Mouse (Mus musculus): Measurements from ENCODE around the gene Sacs. TPM values are rescaled to one million over a fixed set of nuclear protein-coding genes. Genes with fewer than 3 reads are reported as not detected.
"Not testable (repeated sequence)": the region's sequence is repeated elsewhere in the genome, so short reads cannot be mapped to it uniquely, and the experiment has no call there.

Gene Sacs
- total RNA-seq, 1 experiment from 2014 or later, result 29.0 TPM

DNA sequence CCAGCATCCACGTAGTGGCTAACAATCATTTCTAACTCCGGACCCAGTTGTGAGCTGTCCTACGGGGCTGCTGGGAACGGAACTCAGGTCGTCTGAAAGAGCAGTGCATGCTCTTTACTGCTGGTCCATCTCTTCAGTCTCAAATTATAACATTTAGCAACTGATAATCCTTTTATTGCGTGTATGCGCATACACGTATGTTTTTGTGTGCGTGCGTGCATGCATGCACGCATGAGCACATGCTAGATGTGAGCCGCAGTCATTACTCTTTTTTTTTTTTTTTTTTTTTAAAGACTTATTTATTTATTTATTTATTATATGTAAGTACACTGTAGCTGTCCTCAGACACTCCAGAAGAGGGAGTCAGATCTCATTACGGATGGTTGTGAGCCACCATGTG, 12.2 kb downstream of the Sacs start:
- ATAC-seq (replicated peaks in 1 of 2; ENCODE audit: insufficient read depth in 1 of 2, low FRiP score in 2 of 2, low TSS enrichment in 1 of 2, low read depth in 1 of 2, poor library complexity in 2 of 2, severe bottlenecking in 2 of 2), result not testable (repeated sequence)

DNA sequence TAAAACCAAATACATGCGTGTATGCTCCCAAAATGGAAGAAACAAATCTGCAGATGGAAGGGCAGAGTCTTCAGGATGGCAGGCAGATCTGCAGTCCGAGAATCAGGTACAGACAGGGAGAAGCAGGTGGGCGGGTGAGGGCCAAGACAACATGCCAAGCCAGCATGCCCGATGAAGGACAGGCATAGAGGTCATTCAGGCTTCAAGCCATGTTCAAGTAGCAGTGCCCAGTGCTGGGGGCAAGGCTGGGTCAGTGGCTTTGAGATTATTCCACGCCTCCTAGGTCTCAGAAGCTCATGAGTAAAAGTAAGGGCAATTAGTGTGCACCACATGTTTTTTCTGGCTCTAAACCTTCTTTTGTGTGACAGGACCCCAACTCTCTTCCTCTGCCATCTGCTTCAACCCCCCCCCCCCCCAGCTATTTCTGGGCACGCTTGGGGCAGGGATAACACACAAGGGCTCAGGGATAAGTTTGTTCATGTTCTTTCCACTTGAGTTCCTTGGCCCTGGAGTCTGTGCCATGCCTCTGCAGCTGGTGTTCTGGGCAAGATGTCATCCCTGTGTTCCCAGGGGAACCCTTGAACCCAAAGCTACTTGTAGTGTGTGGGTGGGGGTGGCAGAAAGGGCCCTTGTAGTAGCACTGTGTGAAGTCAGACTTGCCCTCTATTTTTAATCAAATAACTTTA, 16.8 kb downstream of the Sacs start:
- no peak for ATAC-seq (replicated peaks in 1 of 2; ENCODE audit: insufficient read depth in 1 of 2, low FRiP score in 2 of 2, low TSS enrichment in 1 of 2, low read depth in 1 of 2, poor library complexity in 2 of 2, severe bottlenecking in 2 of 2)

DNA sequence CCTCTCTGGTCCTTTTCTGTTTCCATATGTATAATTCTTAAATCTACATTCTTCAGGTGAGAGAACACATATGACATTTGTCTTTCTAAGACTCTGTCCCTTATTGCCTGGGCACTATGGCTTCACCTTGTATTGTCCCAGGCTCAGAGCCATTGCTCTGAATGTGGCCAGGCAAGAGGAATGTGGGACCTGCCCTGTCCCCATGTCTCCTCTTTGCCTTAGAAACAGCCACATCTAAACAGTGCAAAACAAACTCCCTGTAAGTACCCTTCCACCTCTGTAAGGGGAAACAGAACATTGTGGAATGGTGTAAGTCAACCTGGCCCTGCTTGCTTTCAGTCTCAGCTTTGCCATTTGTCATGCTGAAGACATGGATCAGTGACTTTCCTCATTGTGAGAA, 17.4 kb downstream of the Sacs start:
- ATAC-seq (replicated peaks in 1 of 2; ENCODE audit: insufficient read depth in 1 of 2, low FRiP score in 2 of 2, low TSS enrichment in 1 of 2, low read depth in 1 of 2, poor library complexity in 2 of 2, severe bottlenecking in 2 of 2), result no peak

DNA sequence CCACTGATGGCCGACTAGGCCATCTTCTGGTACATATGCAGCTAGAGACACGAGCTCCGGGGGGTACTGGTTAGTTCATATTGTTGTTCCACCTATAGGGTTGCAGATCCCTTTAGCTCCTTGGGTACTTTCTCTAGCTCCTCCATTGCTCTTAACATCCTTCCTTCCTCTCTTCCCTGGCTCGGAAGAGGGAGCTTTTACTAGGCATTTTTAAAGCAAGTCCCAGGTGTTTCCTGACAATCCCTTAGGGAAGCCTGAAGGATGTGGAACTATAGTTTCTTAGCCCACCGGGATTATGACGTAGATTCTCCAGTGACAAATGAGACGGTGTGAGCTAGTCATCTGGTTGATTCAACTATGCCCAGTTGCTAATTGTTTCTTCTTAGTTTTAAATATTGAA, 19.2 kb downstream of the Sacs start:
- not testable (repeated sequence) for ATAC-seq (replicated peaks in 1 of 2; ENCODE audit: insufficient read depth in 1 of 2, low FRiP score in 2 of 2, low TSS enrichment in 1 of 2, low read depth in 1 of 2, poor library complexity in 2 of 2, severe bottlenecking in 2 of 2)

DNA sequence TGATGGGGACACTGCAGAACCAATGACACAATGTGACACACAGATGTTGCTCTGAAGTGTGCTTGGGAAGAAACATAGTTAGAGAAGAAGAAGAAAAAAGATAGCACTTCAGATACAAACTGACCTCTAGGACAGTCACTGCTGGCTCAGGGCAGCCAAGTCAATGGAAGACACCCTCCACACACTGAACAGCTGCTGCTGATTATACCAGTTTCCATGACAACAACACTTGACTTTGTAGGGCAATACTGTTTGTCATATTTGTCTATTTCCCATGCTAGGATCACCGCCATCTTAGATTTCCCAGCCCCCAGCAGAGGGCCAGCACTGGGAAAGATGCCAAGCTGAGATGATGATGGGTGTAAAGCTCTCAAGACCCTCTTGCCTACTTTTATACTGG, 22.7 kb downstream of the Sacs start:
- no peak for ATAC-seq (replicated peaks in 1 of 2; ENCODE audit: insufficient read depth in 1 of 2, low FRiP score in 2 of 2, low TSS enrichment in 1 of 2, low read depth in 1 of 2, poor library complexity in 2 of 2, severe bottlenecking in 2 of 2)

DNA sequence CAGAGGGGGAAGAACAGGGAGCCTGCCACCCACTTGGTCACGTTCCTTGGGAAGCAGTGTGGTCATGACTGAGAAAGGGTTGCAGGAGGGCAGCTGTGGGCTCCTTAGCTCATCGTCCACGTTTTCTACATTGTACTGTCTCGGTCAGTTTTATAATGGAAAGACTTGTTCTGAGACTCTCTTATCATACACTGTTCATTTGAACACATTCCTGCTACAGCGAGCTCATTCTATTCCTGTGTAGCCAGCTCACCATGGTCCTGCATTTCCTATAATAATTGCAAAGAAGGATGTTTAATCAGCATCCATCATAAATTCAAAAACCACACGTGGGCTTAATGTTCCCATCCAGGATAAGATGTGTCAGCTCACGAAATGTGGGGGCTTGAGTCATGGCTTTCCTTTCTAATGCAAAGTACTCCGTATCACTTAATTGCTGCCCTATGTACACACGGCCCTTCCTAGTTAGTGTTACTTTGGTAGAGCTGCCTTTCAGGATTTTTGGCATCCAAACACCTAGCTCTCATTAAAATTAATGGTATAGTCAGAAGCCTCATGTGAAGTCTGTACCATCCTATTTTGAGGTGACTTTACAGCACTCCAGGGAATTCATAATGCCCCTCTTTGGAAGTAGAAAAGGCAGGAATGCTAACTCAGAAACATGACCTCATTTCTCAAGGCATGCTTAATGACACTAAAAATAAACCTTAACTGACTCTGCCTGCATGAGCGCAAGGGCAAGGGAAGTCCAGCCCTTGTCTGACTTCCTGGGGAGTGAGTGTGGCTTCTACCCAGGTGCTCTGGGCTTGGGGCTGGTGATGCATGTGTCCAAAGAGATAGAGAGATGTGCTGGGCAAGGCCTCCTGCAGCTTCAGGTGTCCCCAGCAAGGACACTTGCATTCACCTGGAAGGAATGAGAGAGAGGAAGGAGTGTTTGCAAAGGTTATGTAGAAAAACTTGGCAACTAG, 23.4 kb downstream of the Sacs start:
- ATAC-seq (replicated peaks in 1 of 2; ENCODE audit: insufficient read depth in 1 of 2, low FRiP score in 2 of 2, low TSS enrichment in 1 of 2, low read depth in 1 of 2, poor library complexity in 2 of 2, severe bottlenecking in 2 of 2), result no peak; a peak in 1 of 4 replicates

DNA sequence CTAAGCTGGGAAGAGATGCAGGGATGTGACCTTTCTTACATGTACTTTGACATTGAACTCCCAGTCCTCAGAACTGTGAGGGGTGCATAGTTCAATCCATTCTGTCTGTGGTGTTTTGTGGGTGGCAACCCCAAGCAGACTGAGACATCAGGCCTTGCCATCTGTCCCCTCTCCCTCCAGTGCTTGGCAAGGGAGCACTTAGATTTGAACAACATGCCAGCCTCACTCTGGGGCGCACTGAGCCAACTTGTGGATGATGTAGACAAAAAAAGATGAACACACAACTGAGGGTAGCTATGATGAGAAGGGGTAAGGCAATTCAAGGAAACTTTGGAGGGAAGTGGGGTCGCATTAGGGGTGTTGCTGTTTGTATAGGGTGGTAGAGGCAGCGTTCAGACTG, 26.2 kb downstream of the Sacs start:
- no peak for ATAC-seq (replicated peaks in 1 of 2; ENCODE audit: insufficient read depth in 1 of 2, low FRiP score in 2 of 2, low TSS enrichment in 1 of 2, low read depth in 1 of 2, poor library complexity in 2 of 2, severe bottlenecking in 2 of 2)

DNA sequence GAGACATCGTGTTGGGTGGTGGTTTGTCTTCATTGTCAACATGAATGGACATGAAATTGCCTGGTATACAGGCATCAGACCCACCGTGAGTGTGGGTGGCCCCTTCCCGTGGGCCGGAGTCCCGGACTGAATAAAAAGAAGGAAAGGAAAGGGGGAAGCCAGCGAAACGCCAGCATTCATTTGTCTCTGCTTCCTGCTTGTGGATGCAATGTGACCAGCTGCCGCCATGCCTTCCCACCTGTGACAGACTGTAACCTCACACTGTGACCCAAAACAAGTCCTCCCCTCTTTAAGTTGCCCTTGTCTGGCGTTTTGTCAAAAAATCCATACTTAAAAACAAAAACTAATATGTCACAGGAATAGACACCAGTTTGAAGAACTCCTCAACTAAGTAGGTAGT, 27.7 kb downstream of the Sacs start:
- ATAC-seq (replicated peaks in 1 of 2; ENCODE audit: insufficient read depth in 1 of 2, low FRiP score in 2 of 2, low TSS enrichment in 1 of 2, low read depth in 1 of 2, poor library complexity in 2 of 2, severe bottlenecking in 2 of 2), result no peak

DNA sequence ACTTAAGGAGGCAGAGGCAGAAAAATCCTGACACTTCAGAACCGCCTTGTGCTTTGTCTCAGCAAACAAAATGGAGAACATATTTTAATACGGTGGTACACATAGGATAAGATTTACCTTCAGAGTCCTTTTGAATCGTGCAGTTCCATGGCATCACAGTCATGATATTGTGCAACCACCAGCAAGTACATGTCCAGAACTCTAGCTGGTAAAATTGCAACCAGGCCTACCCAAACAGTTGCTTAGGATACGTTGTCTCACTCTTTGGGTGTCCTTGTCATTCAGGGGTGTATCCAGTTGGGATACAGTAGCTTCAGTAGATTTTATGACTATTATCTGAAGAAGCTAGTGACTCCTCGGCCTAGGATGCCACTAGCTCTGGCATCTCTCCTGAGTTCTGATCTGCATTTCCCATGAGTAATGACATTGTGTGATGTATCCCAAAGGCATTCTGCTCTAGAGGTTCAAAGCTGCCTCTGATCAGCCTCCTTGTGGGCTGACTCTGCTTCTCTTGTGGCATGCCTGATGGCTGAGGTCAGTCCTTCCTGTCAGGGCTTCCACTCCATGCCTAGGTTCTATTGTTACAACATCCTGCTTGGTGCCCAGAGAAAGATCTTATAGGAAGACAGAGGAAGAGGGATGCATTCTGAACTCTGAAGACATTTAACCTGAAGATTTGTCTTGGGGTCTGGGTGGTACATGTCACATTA, 33.2 kb downstream of the Sacs start:
- no peak for ATAC-seq (replicated peaks in 1 of 2; ENCODE audit: insufficient read depth in 1 of 2, low FRiP score in 2 of 2, low TSS enrichment in 1 of 2, low read depth in 1 of 2, poor library complexity in 2 of 2, severe bottlenecking in 2 of 2)

DNA sequence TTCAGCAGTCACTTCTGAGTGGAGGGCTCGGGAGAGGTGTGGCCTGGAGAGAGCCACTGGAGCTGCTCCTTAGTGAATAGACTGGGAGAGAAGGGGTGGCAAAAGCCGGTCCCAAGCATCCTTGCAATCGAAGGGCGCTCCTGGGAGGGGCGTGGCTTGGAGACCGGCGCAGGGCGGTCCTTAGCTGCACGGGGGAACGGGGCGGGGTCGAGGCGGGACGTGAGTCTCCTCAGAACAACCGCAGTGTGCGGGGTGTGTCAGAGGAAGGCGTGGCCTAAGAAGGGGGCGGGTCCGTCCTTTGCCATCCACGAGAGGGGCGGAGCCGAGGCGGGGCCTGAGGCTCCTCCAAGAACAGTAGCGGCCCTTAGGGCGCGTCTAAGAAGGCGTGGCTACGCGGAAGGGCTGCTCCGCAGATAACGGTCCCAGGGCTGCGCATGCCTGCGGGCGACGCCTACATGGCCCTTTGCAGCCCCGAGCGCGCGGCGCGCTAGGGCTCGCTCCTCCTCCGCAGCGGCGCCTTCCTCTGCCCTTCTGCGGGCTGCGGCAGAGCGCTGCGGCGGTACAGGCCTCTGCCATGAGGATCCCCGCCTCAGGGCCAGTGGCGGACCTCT, 34.4 kb downstream of the Sacs start:
- ATAC-seq (replicated peaks in 1 of 2; ENCODE audit: insufficient read depth in 1 of 2, low FRiP score in 2 of 2, low TSS enrichment in 1 of 2, low read depth in 1 of 2, poor library complexity in 2 of 2, severe bottlenecking in 2 of 2), result peak; percentile 97

DNA sequence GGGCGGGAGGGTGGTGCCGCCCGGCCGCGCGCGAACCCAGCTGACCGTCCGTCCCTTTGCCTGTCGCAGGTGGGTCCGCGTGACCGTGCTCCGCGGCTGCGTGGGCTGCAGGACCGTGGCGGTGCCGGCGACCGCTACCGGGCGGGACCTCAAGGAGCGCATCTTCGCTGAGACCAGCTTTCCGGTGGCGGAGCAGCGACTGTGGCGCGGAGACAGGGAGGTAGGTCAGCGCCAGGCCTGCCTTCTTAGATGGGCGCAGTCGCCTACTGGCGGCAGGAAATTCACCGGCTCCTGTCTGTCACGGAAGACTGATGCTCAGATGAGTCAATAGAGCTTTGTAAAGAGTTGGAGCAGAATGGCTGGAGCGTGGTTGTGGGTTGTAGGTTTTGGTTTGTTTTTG, 35.0 kb downstream of the Sacs start:
- peak; percentile 28 to 38; a peak in 3 of 4 replicates for ATAC-seq (replicated peaks in 1 of 2; ENCODE audit: insufficient read depth in 1 of 2, low FRiP score in 2 of 2, low TSS enrichment in 1 of 2, low read depth in 1 of 2, poor library complexity in 2 of 2, severe bottlenecking in 2 of 2)

DNA sequence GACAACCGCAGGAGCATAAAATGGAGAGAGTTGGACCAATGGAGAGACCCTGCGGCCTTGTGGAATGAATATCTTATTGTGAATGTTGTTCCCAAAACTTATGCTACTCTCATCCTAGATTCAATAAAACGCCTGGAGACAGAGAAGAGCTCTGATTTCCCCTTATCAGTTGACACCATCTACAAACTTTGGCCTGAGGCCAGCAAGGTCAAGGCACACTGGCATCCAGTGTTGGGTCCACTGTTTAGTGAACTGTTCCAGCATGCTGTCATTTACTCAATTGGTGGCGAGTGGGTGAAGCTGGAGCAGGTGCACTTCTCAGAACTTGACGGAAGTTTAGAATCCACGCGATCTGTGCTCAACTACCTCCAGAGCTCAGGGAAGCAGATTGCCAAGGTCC, 53.6 kb downstream of the Sacs start:
- no peak for ATAC-seq (replicated peaks in 1 of 2; ENCODE audit: insufficient read depth in 1 of 2, low FRiP score in 2 of 2, low TSS enrichment in 1 of 2, low read depth in 1 of 2, poor library complexity in 2 of 2, severe bottlenecking in 2 of 2)

DNA sequence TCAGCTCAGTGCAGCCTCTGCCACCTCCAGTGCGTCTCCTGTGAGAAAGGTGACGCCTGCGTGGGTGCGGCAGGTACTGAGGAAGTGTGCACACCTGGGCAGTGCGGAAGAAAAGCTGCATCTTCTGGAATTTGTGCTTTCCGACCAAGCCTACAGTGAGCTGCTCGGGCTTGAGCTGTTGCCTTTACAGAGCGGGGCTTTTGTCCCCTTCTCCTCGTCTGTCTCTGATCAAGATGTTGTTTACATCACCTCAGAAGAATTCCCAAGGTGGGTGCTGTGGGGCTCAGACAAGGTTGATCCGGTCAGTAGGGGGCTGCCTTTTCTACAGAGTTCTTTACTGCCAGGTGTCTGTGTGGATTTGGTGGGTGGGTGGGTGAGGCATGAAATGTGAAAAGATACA, 54.1 kb downstream of the Sacs start:
- no peak for ATAC-seq (replicated peaks in 1 of 2; ENCODE audit: insufficient read depth in 1 of 2, low FRiP score in 2 of 2, low TSS enrichment in 1 of 2, low read depth in 1 of 2, poor library complexity in 2 of 2, severe bottlenecking in 2 of 2)

DNA sequence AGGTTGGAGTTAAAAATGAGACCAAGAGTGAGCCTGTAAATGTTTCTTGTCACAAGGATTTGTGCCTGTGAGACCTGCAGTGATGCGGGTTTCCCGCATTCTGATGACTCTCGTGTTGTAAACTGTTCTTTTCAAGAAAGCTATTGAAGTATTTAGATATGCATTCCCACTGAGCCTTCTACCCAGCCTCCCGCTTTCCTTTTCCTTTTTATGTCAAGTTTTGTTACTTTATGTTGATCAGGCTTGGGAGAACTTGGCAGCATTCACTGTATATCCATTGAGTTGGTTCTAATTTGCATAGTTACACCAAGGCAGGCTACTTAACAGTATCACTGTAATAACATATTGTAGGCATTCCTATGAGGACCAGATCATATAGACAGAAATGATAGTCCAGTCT, 56.2 kb downstream of the Sacs start:
- no peak for ATAC-seq (replicated peaks in 1 of 2; ENCODE audit: insufficient read depth in 1 of 2, low FRiP score in 2 of 2, low TSS enrichment in 1 of 2, low read depth in 1 of 2, poor library complexity in 2 of 2, severe bottlenecking in 2 of 2)

DNA sequence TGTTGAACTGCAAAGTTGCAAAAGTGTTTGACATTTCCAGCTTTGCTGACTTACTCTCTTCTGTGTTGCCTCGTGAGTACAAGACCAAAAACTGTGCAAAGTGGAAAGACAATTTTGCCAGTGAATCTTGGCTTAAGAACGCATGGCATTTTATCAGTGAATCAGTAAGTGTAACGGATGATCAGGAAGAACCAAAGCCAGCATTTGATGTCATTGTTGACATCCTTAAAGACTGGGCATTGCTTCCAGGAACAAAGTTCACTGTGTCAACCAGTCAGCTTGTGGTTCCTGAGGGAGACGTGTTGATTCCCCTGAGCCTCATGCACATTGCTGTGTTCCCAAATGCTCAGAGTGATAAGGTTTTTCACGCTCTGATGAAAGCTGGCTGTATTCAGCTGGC, 71.9 kb downstream of the Sacs start:
- ATAC-seq (replicated peaks in 1 of 2; ENCODE audit: insufficient read depth in 1 of 2, low FRiP score in 2 of 2, low TSS enrichment in 1 of 2, low read depth in 1 of 2, poor library complexity in 2 of 2, severe bottlenecking in 2 of 2), result no peak

DNA sequence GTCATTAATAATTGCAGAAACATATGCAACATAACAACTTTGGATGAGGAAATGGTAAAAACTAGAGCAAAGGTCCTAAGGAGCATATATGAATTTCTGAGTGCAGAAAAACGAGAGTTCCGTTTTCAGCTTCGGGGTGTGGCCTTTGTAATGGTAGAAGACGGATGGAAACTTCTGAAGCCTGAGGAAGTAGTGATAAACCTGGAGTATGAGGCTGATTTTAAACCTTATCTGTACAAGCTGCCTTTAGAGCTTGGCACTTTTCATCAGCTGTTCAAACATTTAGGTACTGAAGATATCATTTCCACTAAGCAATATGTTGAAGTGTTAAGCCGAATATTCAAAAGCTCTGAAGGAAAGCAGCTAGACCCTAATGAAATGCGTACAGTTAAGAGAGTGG, 73.5 kb downstream of the Sacs start:
- ATAC-seq (replicated peaks in 1 of 2; ENCODE audit: insufficient read depth in 1 of 2, low FRiP score in 2 of 2, low TSS enrichment in 1 of 2, low read depth in 1 of 2, poor library complexity in 2 of 2, severe bottlenecking in 2 of 2), result no peak

DNA sequence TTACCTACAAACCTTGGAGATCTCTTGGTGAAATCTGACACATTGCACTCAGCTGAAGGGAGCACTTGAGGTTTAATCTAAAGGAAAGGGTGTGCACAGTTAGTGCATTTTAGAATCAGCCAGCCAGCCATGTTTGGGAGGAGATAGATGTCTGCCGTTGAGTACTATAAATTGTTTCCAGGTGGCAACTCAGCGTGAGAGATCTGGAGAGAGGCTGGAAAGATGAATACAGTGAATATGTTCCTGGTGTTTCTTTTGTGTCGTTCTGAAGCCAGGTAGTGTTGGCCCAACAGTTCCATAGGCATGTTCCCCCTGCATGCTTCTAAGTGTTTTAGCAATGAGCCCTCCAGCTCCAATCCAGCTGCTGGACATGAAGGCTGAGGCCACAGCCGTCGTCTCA, 82.9 kb downstream of the Sacs start:
- no peak for ATAC-seq (replicated peaks in 1 of 2; ENCODE audit: insufficient read depth in 1 of 2, low FRiP score in 2 of 2, low TSS enrichment in 1 of 2, low read depth in 1 of 2, poor library complexity in 2 of 2, severe bottlenecking in 2 of 2)

DNA sequence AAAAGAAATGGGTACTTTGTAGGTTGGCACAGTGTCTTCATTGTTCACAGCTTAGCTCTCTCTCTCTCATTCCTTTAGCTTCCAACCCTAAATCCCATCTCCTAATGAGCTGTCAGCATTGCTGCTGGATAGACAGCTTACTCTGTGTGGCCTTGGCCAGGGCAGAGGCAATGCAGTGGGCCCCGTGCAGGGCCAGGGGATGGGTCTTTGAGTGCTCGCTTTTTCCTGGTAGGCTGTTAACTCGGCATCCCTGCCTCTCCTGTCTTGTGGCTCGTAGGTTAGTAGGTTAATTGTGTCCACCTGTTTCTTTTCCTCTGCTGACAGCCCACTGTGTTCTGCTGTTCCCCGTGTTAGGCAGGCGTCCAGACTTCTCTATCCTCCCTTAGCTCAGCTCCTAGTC, 84.2 kb downstream of the Sacs start:
- no peak; a peak in 1 of 4 replicates for ATAC-seq (replicated peaks in 1 of 2; ENCODE audit: insufficient read depth in 1 of 2, low FRiP score in 2 of 2, low TSS enrichment in 1 of 2, low read depth in 1 of 2, poor library complexity in 2 of 2, severe bottlenecking in 2 of 2)
